Mouse (Mus musculus) bone marrow, adult 2 months (tissue): ENCODE results near the gene Rpl3. TPM values are rescaled to one million over a fixed set of nuclear protein-coding genes. Genes with fewer than 3 reads are reported as not detected.
A peak's percentile ranks its signal among the peaks of the same experiment; 100 is the strongest.

ENCODE experiments used
- H3K27ac ChIP-seq: fragments of 200-500 bp; 2 replicates; pipeline ENCODE4 v1.5.1; 2012; ENCODE audit warnings: low read depth, mild to moderate bottlenecking, control low read depth, inconsistent platforms, low read length; ENCODE audit not compliant: control insufficient read depth, poor library complexity, insufficient read depth
- H3K4me1 ChIP-seq: fragments of 200-500 bp; 2 replicates; pipeline ENCODE4 v1.6.1; 2011; ENCODE audit warnings: low read length; ENCODE audit not compliant: control insufficient read depth, insufficient read depth
- H3K4me3 ChIP-seq: fragments of 200-500 bp; replicated peaks from 2 replicates; pipeline ENCODE3; 2011; ENCODE audit warnings: mild to moderate bottlenecking, low read depth, low read length, control low read depth; ENCODE audit not compliant: control insufficient read depth
- CTCF ChIP-seq: fragments of 200-500 bp; IDR thresholded peaks from 2 replicates; pipeline ENCODE4 v1.5.1; 2011; ENCODE audit warnings: low read length, control low read depth; ENCODE audit not compliant: control insufficient read depth, insufficient read depth
- POLR2A ChIP-seq: fragments of 200-500 bp; IDR thresholded peaks from 2 replicates; pipeline ENCODE4 v1.6.1; 2011; ENCODE audit warnings: low read depth, mild to moderate bottlenecking, control low read depth, low read length, borderline replicate concordance; ENCODE audit not compliant: control insufficient read depth
- WGBS: fragments of 180-500 bp; shearing (Covaris S2); methylation state at CpG from one replicate; pipeline ENCODE4 v1.1.7; 2018; 5-methylcytosine and 5-hydroxymethylcytosine counted together
- polyA plus RNA-seq: library from polyadenylated mRNA; stranded (reverse); fragments of >200 nt; gene quantifications from 2 replicates; pipeline ENCODE4 v1.2.4, GENCODE M21; 2011; ENCODE audit warnings: low replicate concordance; ENCODE audit not compliant: missing spikeins, insufficient read depth, insufficient read length

The Rpl3 gene
- polyA plus RNA-seq, 1 experiment: 1,315 TPM

DNA sequence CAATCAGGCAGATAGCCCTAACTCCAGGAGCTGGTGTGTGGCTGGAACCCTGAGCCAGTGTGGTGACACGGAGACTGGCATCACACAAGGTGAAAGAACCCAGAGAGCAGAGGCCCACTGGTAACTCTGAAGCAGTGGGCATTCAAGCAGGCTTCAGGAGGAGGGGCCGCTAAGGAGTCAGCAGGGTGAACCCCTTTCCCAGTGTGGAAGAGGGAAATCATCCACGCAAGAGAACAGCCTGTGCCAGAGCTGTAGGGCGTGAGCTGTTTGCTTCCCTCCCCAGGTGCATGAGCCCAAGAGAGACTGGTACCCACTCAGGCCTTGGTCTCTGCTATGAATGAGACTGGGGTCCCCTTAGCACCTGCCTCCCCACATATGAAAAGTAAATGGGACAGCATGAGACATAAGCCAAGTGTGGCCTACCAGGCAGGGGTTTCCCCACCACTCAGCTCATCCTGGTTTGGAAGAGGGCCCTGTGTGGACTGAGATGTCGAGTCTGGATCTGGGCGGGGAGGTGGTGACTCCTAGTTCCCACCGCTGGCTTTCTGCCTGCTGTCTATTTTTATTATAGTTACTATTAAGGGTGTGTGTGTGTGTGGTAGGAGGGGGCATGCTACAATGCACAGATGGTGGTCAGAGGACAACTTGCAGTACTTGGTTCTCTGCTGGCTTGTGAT, 19.0 kb downstream of the Rpl3 start:
- Histone ChIP-seq H3K4me1 (peaks cover 2% of the 10 kb centered on the region; the same call in 1 of the 2 replicates), H3K27ac (peak overlapping the region; percentile 9), H3K4me3 (no peak overlapping the region)
- 68% methylated on average over 7 of the region's 7 CpGs for WGBS
- TF ChIP-seq POLR2A: no peak
- TF ChIP-seq CTCF: no peak

GRCm38 (mm10) chr15:80071951-80072437, 19.7 kb downstream of the Rpl3 start:
- H3K4me3 ChIP-seq: no peak overlapping the region
- 3% methylated on average over 9 of the region's 9 CpGs for WGBS
- TF ChIP-seq POLR2A (no peak), CTCF (no peak)
- H3K27ac ChIP-seq: peak overlapping the region; percentile 74
- H3K4me1 ChIP-seq: peaks cover 2% of the 10 kb centered on the region; the same call in 1 of the 2 replicates

DNA sequence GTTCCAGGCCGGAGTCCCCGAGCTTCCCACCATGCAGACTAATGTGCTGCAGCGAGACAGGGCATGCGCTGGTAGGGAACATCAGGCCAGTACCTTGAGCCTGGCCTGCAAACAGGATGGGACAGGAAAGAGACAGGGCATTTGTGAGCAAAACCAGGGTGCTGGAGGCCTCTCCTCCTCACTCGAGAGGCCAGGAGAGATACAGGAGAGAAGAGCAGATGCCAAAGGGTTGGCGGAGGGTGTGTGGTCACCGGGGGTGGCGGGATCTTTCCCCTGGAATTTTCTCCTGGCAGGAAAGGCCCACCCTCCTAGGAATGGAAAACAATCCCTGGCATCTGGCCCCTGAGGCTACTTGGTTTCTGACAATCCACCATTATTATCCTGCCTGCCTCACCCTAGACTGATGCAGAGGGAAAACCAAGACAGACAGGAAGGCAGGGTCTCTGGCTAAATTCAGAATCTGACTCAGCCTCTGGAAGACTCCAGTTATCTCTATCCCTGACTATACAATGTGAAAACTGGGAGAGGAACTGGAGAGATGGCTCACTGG, 21.5 kb downstream of the Rpl3 start:
- H3K27ac ChIP-seq: no peak overlapping the region
- H3K4me3 ChIP-seq: no peak overlapping the region
- peaks cover 2% of the 10 kb centered on the region; the same call in 1 of the 2 replicates for H3K4me1 ChIP-seq
- WGBS: 81% methylated on average over 8 of the region's 8 CpGs
- no peak for TF ChIP-seq CTCF

DNA sequence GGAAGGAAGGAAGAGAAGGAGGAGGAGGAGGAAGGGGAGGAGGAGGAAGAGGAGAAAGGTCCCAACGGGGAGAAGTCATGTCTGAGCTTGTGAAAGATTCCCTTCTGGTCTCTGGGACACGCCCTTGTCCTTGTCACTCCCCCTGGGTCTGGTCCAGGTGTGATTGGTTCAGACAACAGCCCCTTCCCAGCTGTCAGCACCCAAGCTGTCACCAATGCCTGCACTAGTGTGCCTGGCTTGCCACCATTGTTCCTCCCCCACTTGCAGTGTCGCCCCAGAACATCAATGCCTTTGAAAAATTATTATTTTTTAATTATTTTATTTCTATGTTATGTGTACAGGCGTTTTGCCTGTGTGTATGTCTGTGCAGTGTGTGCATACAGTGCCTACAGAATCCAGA, 22.5 kb downstream of the Rpl3 start:
- TF ChIP-seq POLR2A: no peak
- TF ChIP-seq CTCF: no peak
- peaks cover 2% of the 10 kb centered on the region; the same call in 1 of the 2 replicates for H3K4me1 ChIP-seq
- H3K4me3 ChIP-seq: no peak overlapping the region
- WGBS: 48% methylated on average over 4 of the region's 4 CpGs
- no peak overlapping the region for H3K27ac ChIP-seq

DNA sequence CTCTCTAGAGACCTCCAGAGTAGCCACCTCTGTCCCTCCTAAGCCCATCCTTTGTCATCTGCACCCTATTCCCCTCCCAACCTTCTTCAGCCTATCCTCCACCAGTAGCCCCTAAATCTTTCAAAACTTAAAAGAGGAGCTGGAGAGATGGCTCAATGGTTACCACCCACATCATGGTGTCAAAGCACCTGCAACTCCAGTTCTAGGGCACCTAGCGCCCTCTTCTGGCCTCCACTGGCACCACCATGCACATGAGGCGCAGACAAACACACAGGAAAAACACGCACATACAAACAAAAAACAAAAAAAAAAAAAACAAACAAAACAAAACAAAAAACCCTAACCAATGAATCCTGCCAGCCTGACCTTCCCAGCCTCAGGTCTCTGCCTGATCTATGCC, 25.1 kb downstream of the Rpl3 start:
- Histone ChIP-seq H3K4me1 (no peaks in the 10 kb centered on the region), H3K4me3 (no peak overlapping the region), H3K27ac (no peak overlapping the region)
- TF ChIP-seq CTCF (peak; percentile 65), POLR2A (no peak)
- 75% methylated on average over 3 of the region's 3 CpGs for WGBS

DNA sequence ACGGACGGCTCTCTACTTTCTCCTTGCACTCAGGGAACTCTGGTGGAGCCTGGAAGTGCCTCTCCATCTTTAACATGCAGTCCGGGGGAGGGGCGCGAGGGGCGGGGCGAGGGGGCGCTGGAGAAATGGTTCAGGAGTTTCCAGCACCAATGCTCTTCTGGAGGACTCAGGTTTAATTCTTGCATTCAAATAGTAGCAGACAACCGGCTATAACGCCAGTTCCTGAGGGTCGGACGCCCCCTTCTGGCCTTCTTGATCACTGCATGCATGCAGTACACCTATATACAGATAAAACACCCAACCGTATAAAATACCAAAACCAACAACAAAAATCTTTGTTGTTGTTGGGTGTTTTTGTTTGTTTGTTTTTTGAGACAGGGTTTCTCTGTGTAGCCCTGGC, 26.3 kb downstream of the Rpl3 start:
- Histone ChIP-seq H3K4me1 (no peaks in the 10 kb centered on the region), H3K27ac (no peak overlapping the region), H3K4me3 (no peak overlapping the region)
- TF ChIP-seq CTCF: peak; percentile 47; the same call in 1 of the 2 replicates
- TF ChIP-seq POLR2A: no peak
- WGBS: 47% methylated on average over 13 of the region's 13 CpGs

DNA sequence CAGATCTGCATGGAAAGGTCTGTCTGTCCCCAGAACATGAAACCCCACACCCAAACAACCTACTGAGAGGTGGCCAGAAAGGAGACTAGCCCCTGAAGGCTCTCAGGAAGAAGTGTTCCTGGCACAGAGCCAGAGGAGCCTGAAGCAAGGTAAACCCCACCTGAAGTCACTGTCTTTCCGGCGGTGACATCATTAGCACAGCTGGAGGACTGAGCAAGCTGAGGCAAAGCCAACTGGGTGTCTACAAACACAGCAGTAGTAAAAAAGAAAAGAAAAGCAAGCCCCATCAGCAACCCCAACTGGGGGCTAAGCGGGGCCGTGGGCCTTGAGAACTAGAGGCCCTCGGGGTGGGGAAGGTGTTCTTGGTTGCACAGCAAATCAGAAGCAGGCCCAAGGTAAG, 26.7 kb downstream of the Rpl3 start:
- no peak overlapping the region for H3K4me3 ChIP-seq
- H3K4me1 ChIP-seq: no peaks in the 10 kb centered on the region
- 87% methylated on average over 5 of the region's 5 CpGs for WGBS
- H3K27ac ChIP-seq: no peak overlapping the region
- TF ChIP-seq CTCF (no peak), POLR2A (no peak)

DNA sequence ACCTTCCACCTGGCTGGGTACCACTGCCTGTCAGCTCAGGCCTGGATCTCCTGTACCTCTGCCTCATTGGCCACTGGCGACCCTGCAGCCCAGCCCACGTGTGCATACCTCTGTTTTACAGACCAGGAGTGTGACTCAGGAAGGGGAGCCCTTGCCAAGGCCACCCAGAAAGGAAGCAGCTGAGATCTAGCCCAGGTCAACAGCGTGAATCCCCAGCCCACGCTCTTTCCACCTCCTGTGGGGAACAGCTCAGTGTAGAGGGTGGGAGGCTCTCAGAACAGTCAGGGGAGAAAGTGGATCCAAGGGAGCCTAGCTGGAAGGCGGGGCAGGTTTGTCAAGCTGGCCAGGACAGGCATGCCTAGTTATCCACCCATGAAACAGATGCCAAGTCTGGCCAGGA, 28.8 kb downstream of the Rpl3 start:
- no peak overlapping the region for H3K4me3 ChIP-seq
- no peaks in the 10 kb centered on the region for H3K4me1 ChIP-seq
- WGBS: 42% methylated on average over 5 of the region's 5 CpGs

More for the DNA sequence above, 28.8 kb downstream of the Rpl3 start:
- no peak overlapping the region for H3K27ac ChIP-seq
- no peak for TF ChIP-seq POLR2A
- no peak for TF ChIP-seq CTCF
